Mouse (Mus musculus) hematopoietic stem cell, adult 5-6 weeks (primary cell): ENCODE measurements at regions not wholly inside any gene's neighbourhood (a gene's known extent, or its start where the extent isn't known, plus 50 kb on each side); places are given as distances from the start of the nearest gene placed in this dataset.

Experiments used
- ATAC-seq, 2 experiments: fragments of 125-278 bp in 1 of 2; replicated peaks in 1 of 2; 2 replicates each; pipeline ENCODE4 v1.8.0; 2016 to 2017; ENCODE audit warnings: inconsistent platforms in 2 of 2, mild to moderate bottlenecking in 2 of 2, moderate number of reproducible peaks in 2 of 2, low read depth in 1 of 2, moderate TSS enrichment in 1 of 2; ENCODE audit not compliant: low FRiP score in 2 of 2, poor library complexity in 2 of 2, severe bottlenecking in 2 of 2, insufficient read depth in 1 of 2, low TSS enrichment in 1 of 2

DNA sequence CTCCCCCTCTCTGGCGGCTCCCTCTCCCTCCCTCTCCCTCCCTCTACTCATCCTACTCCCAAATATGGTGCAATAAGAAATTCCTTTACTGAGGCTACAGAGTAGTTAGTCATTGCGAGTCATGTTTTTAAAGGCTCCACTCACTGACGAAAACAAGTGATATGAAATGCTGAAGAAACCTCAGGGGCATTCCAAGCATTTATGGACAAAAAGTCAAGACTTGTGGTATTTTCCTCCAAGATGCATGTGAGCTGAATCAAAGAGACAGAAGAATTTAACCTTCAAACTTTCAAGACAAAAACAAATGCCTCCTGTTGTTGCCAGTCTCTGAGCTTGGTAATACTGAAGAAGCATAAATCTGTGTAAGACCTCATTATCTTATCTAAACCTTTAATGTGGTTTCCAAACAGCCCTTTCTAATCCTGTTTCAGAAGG is 710.5 kb upstream of the Cited2 start:
- ATAC-seq, result no peak

DNA sequence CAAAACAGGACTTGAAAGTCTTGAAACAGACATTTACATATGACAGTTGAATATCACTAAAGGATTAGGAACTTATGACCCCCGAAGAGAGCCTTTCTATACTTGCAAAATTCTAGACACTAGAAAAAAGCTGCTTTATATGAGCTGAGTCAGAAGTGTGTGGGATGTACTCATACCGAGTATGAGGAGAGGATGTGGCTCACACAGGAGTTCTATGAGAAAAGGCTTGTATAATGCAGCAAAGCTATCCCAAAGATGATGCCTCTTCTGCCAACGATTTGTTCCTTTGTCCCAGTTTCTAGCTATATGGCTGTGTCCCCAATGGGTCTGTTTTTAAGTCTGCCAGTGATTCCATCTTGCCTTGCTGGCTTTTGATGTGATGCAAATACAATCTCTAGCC is 708.2 kb upstream of the Cited2 start:
- ATAC-seq, result no peak

DNA sequence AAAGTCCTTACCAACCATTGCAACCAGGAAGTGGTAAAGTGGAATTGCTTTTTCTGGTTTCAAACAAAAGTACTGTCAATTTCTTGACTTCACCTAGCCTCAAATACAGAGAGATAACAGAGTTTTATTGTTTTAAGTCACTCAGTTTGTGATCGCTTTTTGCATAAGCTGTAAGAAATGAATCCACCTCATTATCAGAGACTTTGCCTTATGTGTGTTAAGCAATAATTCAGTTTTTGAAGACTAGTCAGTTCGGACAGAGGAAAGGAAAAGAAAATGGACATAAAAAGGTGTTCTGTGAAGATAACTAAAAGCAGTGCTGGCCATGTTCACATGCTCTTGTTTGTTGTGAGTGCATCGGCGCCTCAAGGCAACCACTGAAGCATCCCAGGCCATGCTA is 706.2 kb upstream of the Cited2 start:
- ATAC-seq, result no peak; a peak in 1 of 4 replicates

GRCm38 (mm10) chr10:17022216-17023158 is 700.5 kb upstream of the Cited2 start:
- ATAC-seq, result no peak

GRCm38 (mm10) chr10:17023571-17024293 is 699.3 kb upstream of the Cited2 start:
- no peak for ATAC-seq

- no peak for ATAC-seq
Observed at GRCm38 (mm10) chr10:17024294-17024665, 698.7 kb upstream of the Cited2 start.

DNA sequence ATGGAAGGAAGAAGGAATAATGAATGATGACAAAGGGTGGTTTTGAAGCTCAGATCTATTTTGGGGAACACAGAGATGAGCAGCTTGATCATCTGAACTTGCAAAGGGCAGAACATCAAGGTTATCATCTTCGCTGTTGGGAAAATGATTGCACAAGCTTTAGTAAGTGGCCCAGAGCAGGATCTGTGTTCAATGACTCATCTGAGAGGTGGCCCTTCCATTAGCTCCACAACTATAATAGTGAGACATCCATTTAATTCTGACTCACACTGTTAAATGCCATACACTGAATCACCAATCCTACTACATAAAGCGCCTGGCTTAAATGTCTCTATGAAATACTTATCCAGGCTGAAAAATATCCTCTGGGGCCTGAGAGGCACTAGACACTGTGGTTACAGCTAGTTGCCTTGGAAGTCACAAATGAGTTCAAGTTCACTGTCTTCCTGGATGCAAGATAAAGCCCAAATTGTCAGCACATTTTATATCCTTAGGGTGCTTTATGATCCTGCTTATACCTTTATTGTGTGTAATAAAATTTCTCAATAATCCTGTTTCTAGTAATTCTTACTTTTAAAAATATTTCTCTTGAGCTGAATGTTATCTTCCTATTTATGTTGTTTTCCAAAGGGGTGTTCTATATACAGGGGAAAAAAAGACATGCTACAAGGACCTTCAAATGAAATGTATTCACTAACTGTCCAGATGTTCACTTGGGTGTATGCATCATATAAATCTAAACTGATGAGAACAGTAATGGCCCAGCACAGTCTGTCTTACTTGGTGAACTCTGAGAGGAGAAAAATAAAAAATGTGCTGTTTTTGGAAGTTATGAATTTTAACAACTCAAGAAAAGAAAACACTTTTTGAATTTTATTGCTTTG is 687.9 kb upstream of the Cited2 start:
- ATAC-seq, result no peak

- no peak for ATAC-seq
Observed at GRCm38 (mm10) chr10:17038259-17039043, 684.6 kb upstream of the Cited2 start.

DNA sequence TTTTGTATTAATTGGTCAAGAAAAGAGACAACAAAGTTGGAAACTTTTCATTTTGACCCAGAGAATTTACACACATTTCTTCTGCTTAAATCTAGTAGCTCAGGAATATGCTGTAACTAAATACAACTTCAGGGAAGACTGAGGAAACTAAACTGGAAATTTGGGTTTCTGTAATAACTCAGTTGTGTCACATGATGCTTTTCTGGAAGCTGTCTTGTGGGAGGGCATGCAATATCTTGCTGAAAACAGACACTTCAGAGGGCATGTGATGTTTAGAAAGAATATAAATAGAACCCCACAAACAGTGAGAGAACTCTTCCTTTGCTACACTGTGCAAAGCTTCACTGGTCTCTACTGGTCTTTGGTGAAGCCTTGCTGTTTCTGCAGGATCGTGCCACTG is 680.9 kb upstream of the Cited2 start:
- no peak for ATAC-seq

GRCm38 (mm10) chr10:17042973-17043372 is 680.0 kb upstream of the Cited2 start:
- no peak for ATAC-seq

DNA sequence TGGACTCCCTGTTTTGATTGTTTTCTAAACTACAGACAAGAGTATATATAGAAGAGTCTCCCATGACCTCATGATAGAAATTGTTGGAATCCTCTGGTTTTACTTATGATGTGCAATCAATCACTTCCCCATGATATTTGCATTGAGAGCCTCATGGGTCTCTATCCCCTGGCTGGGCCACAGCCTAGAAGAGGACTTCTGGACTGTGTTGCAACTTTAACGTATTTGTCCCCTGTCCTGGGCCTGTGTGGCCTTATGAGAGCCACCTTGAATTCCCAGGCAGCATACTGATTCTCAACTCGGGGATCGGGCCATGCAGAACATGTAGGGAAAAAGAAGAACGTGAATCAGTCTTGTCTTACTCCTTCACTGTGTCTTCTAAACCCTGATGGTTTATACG is 676.3 kb upstream of the Cited2 start:
- ATAC-seq, result no peak

DNA sequence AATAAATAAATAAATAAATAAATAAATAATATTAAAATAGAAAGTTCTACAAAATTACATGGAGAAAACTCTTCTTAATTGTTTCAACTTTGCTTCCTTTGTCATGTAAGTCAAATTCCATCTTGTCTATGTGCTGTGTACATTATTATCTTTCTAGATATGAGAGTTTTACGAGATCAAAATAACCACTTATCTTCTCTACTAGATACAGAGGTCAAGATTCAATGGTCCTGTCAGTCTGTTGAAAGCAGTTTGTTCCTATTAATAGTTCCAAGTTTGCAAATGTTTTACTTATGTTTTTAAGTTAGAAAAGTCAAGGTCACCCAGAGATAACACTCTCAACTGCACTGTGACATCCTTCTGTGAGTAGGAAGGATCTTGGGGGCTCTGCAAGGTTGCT is 650.1 kb upstream of the Cited2 start:
- ATAC-seq, result no peak

DNA sequence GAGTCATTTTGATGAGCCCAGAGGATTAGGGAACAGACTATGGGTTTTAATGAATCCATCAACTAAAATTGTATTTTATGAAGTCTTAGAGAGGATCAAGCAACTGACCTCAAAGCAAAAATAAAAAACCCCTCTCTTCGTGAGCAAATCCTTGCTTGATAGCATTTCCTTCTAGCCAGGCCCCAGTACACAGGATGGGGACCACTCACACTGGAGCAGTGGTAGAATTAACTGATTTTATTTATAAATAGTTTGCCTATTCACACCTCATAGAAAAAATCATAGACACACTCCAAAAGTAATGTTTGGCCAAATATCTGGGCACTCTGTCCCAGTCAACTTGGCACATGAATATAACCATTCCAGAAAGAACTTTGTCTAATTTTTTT is 649.0 kb upstream of the Cited2 start:
- ATAC-seq, result no peak

DNA sequence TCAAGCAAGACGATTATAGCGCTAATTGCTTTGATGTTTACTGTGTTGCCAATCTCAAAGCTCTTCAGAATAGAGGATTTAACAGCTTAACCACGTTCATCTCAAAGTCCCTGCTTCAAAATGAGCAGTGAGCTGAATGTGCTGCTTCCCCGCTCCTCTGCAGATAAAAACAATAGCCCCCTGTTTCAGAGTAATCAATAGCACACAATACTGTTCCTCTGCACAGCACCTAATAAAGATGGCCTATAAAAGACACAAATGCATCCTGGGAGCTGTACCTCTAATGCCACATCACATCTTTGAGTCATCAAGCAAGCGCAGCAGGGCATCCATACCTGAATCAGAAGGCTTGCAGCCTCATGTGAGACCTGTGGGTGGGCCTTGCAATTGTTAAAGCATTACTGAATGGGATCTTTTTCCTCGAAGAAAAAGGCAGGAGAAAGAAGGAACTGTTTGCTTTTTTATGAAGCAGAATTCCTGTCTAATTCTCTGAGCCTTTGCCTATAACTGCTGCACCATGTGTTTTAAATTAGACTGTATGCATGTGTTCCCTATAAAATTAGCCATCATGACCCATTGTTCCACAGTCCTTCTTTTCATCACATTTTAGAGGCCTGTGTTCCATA is 648.5 kb upstream of the Cited2 start:
- ATAC-seq, result no peak

GRCm38 (mm10) chr10:17075147-17075546 is 647.9 kb upstream of the Cited2 start:
- no peak for ATAC-seq

- peak in 1 of 2 experiments; percentile 53; a peak in 1 of 4 replicates for ATAC-seq
Observed at GRCm38 (mm10) chr10:17075576-17075975, 647.4 kb upstream of the Cited2 start.

DNA sequence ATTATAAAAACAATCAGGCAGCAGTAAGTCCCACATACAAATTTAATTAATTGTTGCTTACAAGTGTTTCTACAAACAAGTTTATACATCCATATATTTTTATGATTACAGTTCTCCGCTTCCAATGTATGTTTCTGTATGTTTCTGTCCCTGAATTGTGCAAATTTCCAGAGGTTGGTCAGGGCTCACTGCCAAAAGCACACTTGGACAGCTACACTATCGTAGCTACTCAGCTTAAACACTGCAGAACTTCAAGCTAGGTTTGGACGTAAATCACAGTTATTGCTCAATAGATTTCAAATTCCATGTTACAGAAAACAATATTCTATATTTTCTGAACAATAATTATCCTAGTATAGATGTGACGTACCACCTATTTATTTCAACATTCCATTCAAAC is 646.8 kb upstream of the Cited2 start:
- no peak for ATAC-seq
